Mouse (Mus musculus) WW6 (cell line): ENCODE data around the gene Wfikkn1.
"Not testable (repeated sequence)": the region's sequence is repeated elsewhere in the genome, so short reads cannot be mapped to it uniquely, and the experiment has no call there.

Experiments used
- DNase-seq: peaks from one replicate; pipeline ENCODE4 v3.0.0-alpha.2; 2013; ENCODE audit warnings: low read depth, low spot score

The Wfikkn1 gene

DNA sequence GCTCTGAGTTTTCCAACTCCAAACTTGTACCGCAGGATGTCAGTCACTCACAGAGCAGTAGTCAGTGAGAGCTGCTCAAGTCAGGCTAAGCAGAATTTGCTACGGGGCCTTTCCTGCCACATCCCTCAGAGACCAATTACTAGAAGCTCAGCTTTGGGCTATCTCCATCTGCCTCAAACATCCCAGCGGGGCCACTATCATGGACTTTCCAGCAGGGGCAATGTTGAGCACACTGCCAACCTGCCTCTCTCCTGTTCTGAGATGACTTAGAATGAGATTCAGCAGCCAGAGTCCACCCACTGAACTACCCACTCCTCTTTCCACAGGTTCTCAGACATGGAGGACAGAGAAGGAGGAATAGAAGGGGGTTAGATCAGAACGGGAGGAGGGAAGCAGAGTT lies 5.0 kb upstream of the Wfikkn1 start:
- DNase-seq, result no peak

DNA sequence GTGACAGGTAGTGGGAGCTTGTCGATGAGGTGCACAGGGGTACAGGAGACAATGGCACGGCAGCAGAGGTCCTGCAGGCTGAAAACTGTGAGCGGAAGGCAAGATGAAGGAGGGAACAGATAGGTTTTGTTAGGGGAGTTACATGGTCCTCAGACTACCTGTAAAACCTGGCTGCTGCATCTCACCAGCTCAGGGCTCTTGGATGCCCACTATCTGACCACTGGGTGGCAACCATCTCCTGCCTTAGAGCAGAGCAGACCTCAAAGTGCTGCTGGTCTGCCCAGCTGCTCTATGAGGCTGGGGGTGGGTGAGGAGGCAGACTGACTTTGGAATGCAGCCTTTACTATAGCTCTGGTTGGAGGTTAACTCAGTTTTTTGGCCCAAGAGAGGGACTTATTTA lies 3.2 kb upstream of the Wfikkn1 start:
- no peak for DNase-seq

DNA sequence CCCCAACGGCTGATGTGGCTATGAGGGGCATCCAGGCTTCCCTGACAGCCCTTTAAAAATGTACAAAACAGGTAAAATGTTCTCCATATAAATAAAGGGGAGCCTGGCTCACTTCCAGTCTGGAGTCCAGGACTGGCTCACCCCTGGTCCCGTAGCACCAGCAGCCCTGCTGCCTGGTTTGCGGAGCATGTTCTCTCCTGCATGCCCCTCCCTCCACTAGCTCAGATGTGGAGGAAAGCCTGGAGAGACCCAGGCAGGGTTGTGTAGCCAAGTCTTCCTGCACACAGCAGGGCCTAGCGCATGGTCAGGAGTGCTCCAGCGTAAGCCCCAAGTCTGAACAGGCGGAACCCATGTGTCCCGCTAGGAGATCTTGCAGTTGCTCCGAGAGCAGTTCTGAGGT lies 2.6 kb upstream of the Wfikkn1 start:
- no peak for DNase-seq

DNA sequence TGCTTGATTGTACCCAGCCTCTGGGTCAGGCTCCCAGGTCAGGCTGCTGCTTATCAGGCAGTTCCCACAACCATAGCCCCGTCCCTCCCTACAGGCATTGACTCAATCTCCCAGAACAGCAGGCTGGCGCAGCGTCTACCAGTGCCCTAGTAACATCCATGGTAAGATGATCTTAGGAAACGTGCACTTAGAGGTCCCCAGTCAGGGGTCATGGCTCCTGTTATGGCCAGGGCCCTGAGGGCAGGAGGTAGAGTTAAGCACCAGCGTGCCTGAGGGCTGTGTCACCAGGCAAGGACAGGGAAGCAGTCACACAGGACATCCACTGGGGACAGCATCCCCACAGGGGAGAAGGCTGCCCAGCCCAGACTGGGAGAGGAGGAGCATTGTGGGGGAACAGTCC lies 1.6 kb upstream of the Wfikkn1 start:
- DNase-seq, result no peak

DNA sequence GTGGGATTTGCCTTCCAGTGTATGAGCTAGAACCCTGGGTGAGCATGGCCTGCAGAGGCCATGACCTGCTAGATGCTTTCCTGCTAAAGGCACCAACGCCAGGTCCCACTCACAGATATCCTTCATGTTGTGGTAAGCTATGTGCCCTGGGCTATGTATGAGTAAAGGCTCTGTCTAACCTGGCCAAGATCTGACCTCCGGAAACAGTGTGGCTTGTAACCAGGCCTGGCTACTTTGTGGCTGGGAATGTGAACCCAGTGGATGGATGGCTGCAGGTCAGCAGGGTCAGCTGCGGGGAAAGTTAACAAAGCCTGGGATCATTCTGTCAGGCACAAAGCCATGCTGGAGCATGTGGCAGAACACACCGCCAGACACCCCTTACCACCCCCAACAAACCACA lies 1.0 kb upstream of the Wfikkn1 start:
- DNase-seq, result no peak

DNA sequence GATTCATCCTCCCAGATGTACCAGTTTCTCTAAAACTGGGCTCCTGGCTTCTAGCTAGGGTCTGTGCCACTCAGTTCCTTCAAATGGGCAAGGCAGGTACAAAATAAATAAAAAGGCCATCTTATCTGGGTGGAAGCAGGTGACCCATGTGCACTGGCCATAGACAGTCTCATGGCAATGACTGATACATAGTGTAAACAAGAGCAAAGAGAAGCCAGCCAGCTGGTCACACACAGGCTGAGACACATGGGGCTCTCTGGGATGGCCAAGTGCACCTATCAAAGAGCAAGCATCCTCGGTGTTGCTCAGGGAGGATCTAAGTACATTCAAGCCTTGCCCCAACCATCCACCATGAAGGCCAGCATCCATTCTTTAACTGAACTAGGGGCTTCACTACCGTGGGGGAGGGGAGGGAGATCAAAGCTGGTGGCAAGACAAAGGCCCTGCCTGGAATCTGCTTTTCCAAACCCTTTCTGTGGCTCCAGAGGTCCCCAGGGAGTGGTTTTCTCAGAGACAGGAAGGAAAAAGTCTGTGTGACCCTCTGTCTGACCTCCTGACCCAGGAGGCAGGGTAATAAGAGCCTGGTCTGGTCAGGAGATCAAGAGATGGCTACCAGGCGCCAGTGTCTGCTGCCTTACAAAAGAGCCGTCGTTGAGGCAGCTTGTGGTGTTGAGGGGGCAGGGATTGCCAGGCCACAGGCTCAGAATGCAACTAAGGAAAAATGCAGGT lies 419 bp upstream of the Wfikkn1 start:
- no peak for DNase-seq

DNA sequence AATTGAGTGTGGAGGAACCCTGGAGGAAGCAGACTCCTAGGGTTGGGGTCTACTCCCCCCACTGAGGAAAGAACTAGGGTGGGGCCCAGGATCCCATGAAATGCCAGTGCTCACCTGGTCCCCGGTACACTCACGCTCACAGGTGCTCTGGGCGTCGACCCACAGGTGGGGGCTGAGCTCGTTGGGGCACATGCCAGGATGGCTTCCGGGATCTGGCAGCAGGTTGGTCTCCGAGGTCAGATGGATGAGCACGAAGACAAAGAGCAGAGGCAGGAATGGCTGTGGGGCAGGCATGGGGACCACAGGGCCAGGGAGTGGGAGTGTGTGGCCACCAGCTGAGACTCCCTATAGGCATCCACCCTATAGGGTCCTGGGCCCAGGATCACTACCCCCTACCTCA lies 908 bp downstream of the Wfikkn1 start:
- DNase-seq, result no peak

DNA sequence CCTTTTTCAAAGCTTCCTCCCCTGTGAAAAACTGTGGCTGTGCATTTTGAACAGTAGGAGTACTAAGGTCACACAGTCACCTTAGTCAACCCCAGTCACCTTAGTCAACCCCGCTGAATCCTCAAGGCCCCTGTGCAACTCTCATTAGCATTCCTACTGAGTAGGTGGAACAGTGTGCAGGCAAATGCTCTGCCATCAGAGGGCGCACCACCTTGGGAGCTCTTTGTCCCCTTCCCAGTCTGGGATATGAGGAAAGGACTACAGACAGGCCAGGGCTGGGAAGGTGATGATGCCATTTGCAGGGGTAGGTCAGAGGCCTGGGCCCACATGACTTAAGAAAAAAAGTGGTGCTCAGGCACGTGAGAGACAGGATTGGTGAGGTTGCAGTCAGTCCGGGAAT lies 1.4 kb downstream of the Wfikkn1 start:
- DNase-seq, result no peak

DNA sequence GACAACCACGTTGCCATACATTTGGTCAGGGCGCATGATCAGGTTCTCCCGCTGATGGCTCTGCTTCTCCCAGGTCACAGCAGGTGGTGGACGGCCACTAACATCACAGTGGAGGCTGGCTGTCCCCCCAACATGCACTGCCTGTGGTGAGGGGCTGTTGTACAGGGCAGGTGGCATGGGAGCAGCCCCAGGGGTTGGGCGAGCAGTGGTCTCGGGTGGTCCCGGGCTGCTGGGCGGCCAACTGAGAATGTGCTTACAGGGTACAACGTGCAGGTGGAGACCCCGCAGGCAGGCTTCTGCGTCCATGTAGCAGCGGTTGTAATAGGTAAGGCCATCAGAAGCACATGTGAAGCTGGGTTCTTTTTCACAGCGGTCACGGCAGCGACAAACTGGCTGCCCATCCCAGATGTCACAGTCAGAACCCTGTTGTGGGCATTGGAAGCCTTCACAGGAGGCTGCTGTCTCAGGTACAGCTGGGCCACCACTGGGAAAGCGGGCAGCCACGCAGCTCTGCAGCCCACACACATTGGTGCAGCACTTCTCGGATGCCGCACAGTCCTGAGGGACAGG lies 2.0 kb downstream of the Wfikkn1 start:
- DNase-seq, result no peak

DNA sequence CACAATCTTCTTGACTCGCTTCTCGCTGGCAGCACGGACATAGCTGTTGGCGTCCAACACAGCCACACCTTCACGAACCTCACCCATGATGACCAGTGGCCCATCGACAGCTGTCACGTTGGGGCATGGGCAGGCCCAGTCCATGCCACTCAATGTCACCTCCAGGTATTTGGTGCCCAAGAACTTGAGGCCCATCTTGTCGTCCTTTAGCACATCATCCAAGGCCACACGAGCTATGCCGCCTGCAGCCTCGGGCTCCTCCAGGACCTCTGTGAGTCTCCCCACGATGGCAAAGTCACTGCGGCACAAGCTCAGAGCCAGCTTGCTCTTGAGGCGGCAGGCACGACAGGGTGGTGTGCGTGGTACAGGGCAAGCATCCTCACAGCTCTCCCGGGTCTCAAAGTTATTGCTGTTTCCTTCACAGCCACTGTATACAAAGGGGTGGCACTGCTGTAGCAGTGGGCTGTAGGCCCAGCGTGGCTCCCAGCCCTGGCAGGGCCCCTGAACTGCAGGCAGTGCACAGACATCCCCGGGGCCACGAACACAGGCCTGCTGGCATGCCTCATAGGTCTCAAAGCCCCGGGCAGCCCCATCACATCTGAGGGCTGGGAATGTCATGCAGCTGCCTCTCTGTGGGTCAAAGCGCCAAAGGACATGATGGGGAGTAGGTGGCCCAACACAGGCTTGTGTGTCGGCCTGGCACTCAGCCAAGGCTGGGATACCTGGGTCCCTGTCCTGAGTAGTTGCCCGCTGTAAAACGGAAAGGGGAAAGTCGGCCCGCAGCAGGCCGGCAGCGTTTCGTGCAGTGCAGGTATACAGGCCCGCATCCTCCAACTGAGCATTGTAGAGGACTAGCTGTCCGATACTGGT lies 2.7 kb downstream of the Wfikkn1 start:
- no peak for DNase-seq

DNA sequence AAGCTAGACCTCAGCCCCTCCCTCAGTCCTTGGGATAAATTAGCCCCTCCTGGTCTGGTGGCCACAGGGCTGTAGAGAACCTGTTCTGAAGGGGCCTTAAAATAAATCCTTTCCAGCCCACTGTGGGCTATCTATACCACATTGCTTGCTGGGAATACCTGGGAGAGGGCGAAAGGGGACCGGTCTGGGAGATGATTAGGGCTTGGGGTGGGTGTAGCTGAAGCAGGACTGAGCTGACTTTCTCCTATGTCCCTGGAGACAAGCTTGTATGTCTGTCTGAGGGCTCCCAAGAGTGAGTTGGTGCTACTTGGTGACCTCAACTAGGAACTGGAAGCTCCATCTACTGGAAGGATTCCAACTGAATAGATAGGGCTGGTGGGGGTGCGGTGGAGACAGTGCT lies 3.6 kb downstream of the Wfikkn1 start:
- no peak for DNase-seq

DNA sequence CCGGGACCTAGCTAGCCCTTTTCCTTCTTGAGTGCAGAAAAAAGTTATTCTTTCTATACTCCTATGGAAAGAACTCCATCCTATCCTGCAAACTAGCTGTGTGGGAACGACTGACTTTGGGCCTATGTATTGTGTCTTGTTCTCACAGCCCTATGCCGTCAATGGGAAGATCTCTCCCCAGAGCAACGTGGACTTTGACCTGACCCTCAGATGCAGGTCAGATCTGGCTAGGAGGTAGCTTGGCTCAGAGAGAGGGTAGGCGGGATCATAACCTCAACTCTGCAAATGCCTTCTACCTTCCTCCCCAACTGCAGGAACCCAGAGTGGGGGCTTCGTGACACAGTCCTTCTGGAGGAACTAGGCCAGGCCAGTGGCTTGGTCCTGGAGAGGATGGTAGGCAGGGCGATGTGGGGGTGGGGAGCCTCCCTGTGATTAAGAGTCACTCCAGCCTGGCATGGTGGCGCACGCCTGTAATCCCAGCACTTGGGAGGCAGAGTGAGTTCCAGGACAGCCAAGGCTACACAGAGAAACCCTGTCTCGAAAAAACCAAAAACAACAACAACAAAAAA lies 4.2 kb downstream of the Wfikkn1 start:
- DNase-seq, result no peak

DNA sequence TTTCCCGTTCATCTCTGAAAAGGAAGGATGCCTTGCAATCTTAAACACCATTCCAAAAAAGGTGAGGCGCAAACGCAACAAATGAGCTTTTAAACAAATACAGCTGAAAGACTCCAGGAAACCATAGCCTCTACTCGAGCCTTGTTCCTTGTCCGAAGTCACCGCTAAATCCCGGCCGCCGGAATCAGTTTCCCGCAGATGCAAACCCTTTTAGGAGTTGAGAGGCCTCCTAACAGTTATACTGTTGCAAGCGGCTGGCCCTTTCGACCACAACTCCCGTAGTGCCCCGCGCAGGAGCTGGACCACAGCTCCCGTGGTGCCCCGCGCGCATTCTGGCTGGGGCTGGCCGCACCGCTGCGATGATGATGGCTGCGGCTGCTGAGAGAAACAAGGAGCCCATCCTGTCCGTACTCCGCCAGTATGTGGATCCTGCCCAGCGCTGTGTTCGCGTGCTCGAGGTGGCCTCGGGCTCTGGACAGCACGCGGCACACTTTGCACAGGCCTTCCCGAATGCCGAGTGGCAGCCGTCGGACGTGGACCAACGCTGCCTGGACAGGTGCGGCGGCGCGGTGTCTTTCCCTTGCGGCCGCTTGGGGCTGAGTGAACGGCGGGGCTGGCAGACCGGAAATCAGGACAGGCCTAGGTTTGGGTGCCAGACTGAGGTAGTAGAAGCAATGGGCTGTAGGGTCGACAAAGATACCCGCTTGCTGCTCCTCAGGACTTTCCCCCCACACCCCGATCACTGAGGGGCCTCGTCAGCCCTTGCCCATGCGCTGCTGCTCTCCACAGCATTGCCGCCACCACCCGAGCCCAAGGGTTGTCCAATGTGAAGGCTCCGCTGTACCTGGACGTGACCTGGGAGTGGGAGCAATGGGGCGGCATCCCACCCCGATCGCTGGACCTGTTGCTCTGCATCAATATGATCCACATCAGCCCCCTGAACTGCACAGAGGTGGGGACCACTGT lies 5.2 kb downstream of the Wfikkn1 start:
- no peak for DNase-seq

DNA sequence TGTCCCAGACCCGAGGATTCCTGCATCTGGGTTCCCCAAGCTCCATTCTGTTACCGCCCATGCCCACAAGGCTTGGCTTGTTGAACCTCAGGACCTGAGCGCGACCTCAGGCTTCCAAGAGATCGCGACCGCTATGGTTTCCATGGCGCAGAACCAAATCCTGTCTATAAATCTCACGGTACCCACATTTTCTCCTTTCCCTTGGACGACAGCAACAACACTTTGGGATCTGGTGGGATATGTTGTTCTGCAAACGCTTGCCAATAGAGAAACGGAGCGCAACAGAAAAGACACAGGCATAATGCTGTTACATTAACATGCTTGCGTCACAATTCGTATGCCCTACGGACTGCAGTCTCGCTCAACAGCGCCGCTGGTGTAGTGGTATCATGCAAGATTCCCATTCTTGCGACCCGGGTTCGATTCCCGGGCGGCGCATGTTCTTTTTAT lies 5.9 kb downstream of the Wfikkn1 start, which contains the start of gene Mettl26:
TSS of gene Mettl26 (plus strand) at position 354 of the 450 bp plus-strand sequence.
- peak; percentile 66 for DNase-seq

DNA sequence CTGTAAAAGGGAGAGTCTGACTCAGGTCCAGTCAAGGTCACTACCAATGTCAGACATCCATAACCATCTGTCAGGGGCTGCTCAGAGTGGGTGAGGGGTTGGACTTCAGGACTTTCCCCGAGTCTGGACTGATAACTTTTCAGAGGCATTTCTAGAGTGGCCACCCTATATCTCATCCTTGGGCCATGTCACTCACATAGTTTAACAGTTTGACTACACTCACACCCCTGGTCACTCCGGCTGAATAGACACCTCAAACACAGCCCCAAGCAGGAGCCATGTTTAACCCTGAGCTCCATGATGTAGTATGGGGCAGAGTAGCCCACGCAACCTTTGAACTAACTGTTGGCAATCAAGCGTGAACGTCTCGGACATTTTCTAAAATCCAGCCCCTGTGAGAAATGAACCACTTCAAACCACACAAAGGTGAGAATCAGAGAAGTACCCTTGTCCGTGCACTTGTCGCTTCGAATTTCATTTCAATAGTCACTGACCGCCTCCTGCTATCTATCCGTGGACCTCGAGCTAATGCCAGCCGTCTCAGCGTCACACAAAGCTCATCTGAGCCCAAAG lies 6.4 kb downstream of the Wfikkn1 start:
- DNase-seq, result no peak

DNA sequence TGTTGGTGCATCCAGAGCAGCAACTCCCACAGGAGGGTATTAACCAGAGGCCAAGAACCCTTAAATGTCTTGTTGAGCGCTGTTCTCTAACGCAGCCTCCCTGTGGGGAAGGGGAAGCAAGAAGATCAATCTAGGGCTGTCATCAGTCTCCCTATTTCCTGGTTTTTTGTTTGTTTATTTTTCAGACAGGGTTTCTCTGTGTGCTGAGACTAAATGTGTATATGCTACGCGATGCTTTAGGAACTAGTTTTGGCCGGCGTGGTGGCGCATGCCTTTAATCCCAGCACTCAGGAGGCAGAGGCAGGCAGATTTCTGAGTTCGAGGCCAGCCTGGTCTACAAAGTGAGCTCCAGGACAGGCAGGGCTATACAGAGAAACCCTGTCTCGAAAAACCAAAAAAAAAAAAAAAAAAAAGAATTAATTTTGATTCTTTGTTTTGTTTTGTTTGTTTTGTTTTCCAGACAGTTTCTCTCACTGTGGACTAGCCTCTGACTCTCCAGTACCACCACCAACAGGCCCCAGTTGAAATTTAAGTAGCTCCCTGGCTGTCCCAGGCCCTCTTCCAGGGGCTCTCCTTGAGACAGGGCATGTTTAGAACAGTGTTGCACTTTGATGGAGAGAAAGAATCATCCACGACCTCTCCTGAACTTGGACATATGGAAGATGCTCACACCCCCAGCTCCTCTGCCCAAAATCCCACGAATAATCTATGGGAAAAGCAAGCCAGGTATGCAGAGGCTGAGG lies 7.1 kb downstream of the Wfikkn1 start:
- no peak for DNase-seq

DNA sequence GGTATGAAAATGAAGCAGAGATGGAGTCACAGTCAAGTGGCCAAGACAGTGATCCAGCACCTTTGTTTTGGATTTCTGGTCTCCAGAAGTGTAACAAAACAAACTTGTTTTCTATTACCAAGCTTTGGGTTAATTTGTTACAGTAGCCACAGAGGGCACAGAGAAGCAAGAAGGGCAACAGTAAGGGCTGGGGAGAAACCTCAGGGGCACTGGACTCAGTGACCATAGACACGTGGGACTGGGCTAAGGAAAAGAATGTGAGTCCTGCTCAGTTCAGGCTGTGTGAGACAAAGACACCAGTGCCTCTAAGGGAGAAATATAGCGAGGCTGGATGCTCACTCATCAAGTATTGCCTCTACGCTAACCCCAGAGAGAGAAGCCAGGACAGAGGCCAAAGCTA lies 8.0 kb downstream of the Wfikkn1 start:
- no peak for DNase-seq

DNA sequence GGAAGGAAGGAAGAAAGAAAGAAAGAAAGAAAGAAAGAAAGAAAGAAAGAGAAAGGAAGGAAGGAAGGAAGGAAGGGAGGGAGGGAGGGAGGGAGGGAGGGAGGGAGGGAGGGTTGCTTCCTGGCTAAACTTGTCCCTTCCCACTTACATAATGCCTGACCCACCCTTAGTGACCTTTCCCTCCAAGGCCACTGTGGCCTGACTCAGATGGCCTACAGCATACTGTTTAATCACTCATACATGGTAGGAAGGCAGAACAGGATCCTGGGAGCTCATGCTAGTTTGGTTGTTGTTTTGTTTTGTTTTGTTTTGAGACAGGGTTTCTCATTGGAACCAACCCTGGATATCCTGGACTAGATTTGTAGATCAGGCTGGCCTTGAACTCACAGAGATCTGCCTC lies 9.1 kb downstream of the Wfikkn1 start:
- DNase-seq, result not testable (repeated sequence)

DNA sequence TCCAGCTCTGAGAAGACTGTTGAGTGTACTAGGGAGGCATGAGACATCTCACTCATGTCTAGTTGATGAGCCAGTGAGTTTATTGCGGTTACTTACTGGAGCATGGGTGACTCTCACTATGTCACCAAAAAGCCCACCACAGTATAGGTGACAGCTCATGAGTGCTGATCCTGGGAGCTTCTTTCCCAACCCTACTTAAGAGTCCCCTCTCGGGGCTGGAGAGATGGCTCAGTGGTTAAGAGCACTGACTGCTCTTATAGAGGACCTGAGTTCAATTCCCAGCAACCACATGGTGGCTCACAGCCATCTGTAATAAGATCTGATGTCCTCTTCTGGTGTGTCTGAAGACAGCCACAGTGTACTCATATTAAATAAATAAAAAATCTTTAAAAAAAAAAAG lies 10.7 kb downstream of the Wfikkn1 start:
- DNase-seq, result no peak

DNA sequence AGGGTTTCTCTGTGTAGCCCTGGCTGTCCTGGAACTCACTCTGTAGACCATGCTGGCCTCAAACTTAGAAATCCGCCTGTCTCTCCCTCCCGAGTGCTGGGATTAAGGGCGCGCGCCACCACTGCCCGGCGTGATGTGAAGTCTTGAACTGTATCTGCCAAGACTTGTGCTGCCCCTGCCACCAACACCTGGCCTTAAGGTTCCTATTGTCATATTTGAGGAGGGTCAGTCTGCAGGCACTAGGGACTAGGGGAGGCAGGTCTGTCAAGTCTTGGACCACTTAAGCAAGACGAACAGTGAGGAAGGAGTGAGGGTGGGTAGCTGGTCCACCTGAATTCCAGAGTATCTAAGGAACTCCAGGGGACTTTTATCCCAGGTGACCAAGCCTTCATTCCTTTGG lies 11.2 kb downstream of the Wfikkn1 start:
- no peak for DNase-seq
